Mouse (Mus musculus): Measurements from ENCODE around the gene Gimap1. TPM values are rescaled to one million over a fixed set of nuclear protein-coding genes. Genes with fewer than 3 reads are reported as not detected.

Gimap1 gene
- 4.1 and 4.5 TPM in 2 replicates for polyA plus RNA-seq (2014; fragmentation: Nextera tagmentation; extraction: Ambion mirVana)

GRCm38 (mm10) chr6:48738961-48739779 is at the start of gene Gimap1:
Gene Gimap1, plus strand, starts transcription at chr6:48739054.
- Histone ChIP-seq H3K4me3 (ENCODE audit: low read depth, low read length) (no peak within 1 kb of the TSS), H3K36me3 (ENCODE audit: control insufficient read depth, insufficient read depth, low read length) (no peaks in the 10 kb centered on the region), H3K9ac (ENCODE audit: low read length) (no peak within 1 kb of the TSS), H3K4me1 (ENCODE audit: control insufficient read depth, insufficient read depth, low read length) (no peaks in the 10 kb centered on the region), H3K9me3 (replicated peaks; ENCODE audit: control insufficient read depth, low read length) (no peaks in the 10 kb centered on the region), H3K27me3 (replicated peaks; ENCODE audit: control insufficient read depth, insufficient read depth, low read length) (peaks cover 21% of the 10 kb centered on the region), H3K27ac (ENCODE audit: low read depth, low read length) (no peak within 1 kb of the TSS), H3K4me2 (ENCODE audit: low read length) (no peak within 1 kb of the TSS)
- DNase-seq (ENCODE audit: low spot score) (no peak), ATAC-seq (no peak)
- WGBS, result 86% methylated on average over 15 of the region's 15 CpGs

GRCm38 (mm10) chr6:48689320-48689719 is 49.5 kb upstream of the Gimap1 start:
- Histone ChIP-seq H3K4me2 (ENCODE audit: low read length) (no peak overlapping the region), H3K27me3 (replicated peaks; ENCODE audit: control insufficient read depth, insufficient read depth, low read length) (no peaks in the 10 kb centered on the region), H3K9me3 (replicated peaks; ENCODE audit: control insufficient read depth, low read length) (no peaks in the 10 kb centered on the region), H3K36me3 (ENCODE audit: control insufficient read depth, insufficient read depth, low read length) (no peaks in the 10 kb centered on the region), H3K4me3 (ENCODE audit: low read depth, low read length) (no peak overlapping the region), H3K9ac (ENCODE audit: low read length) (no peak overlapping the region), H3K27ac (ENCODE audit: low read depth, low read length) (no peak overlapping the region), H3K4me1 (ENCODE audit: control insufficient read depth, insufficient read depth, low read length) (no peaks in the 10 kb centered on the region)
- ATAC-seq, result no peak
- WGBS, result 94% methylated on average over 2 of the region's 2 CpGs
- DNase-seq (ENCODE audit: low spot score), result no peak

GRCm38 (mm10) chr6:48692962-48693361 is 45.9 kb upstream of the Gimap1 start:
- Histone ChIP-seq H3K27me3 (replicated peaks; ENCODE audit: control insufficient read depth, insufficient read depth, low read length) (no peaks in the 10 kb centered on the region), H3K36me3 (ENCODE audit: control insufficient read depth, insufficient read depth, low read length) (no peaks in the 10 kb centered on the region), H3K4me2 (ENCODE audit: low read length) (no peak overlapping the region), H3K27ac (ENCODE audit: low read depth, low read length) (no peak overlapping the region), H3K4me1 (ENCODE audit: control insufficient read depth, insufficient read depth, low read length) (no peaks in the 10 kb centered on the region), H3K9ac (ENCODE audit: low read length) (no peak overlapping the region), H3K4me3 (ENCODE audit: low read depth, low read length) (no peak overlapping the region), H3K9me3 (replicated peaks; ENCODE audit: control insufficient read depth, low read length) (no peaks in the 10 kb centered on the region)
- DNase-seq (ENCODE audit: low spot score), result no peak
- ATAC-seq, result no peak
- WGBS, result 92% methylated on average over 6 of the region's 6 CpGs

GRCm38 (mm10) chr6:48696830-48697554 is 41.9 kb upstream of the Gimap1 start:
- Histone ChIP-seq H3K4me3 (ENCODE audit: low read depth, low read length) (no peak overlapping the region), H3K36me3 (ENCODE audit: control insufficient read depth, insufficient read depth, low read length) (no peaks in the 10 kb centered on the region), H3K9ac (ENCODE audit: low read length) (no peak overlapping the region), H3K27ac (ENCODE audit: low read depth, low read length) (no peak overlapping the region), H3K27me3 (replicated peaks; ENCODE audit: control insufficient read depth, insufficient read depth, low read length) (no peaks in the 10 kb centered on the region), H3K9me3 (replicated peaks; ENCODE audit: control insufficient read depth, low read length) (no peaks in the 10 kb centered on the region), H3K4me1 (ENCODE audit: control insufficient read depth, insufficient read depth, low read length) (no peaks in the 10 kb centered on the region), H3K4me2 (ENCODE audit: low read length) (no peak overlapping the region)
- 67% methylated on average over 4 of the region's 4 CpGs for WGBS
- DNase-seq (ENCODE audit: low spot score) (no peak), ATAC-seq (no peak)

GRCm38 (mm10) chr6:48697555-48697930 is 41.3 kb upstream of the Gimap1 start:
- no peaks in the 10 kb centered on the region for H3K9me3 ChIP-seq (replicated peaks; ENCODE audit: control insufficient read depth, low read length)
- H3K27ac ChIP-seq (ENCODE audit: low read depth, low read length), result no peak overlapping the region
- H3K27me3 ChIP-seq (replicated peaks; ENCODE audit: control insufficient read depth, insufficient read depth, low read length), result no peaks in the 10 kb centered on the region
- H3K36me3 ChIP-seq (ENCODE audit: control insufficient read depth, insufficient read depth, low read length), result no peaks in the 10 kb centered on the region
- DNase-seq (ENCODE audit: low spot score) (no peak), ATAC-seq (no peak)
- H3K4me3 ChIP-seq (ENCODE audit: low read depth, low read length), result no peak overlapping the region
- H3K4me1 ChIP-seq (ENCODE audit: control insufficient read depth, insufficient read depth, low read length), result no peaks in the 10 kb centered on the region
- WGBS, result 19% methylated on average over 1 of the region's 1 CpGs
- no peak overlapping the region for H3K9ac ChIP-seq (ENCODE audit: low read length)
- no peak overlapping the region for H3K4me2 ChIP-seq (ENCODE audit: low read length)

- no peaks in the 10 kb centered on the region for H3K36me3 ChIP-seq (ENCODE audit: control insufficient read depth, insufficient read depth, low read length)
- H3K9ac ChIP-seq (ENCODE audit: low read length), result no peak overlapping the region
- DNase-seq (ENCODE audit: low spot score) (no peak), ATAC-seq (no peak)
- H3K4me1 ChIP-seq (ENCODE audit: control insufficient read depth, insufficient read depth, low read length), result no peaks in the 10 kb centered on the region
- H3K27me3 ChIP-seq (replicated peaks; ENCODE audit: control insufficient read depth, insufficient read depth, low read length), result no peaks in the 10 kb centered on the region
- WGBS, result 79% methylated on average over 7 of the region's 7 CpGs
- H3K4me2 ChIP-seq (ENCODE audit: low read length), result no peak overlapping the region
- H3K27ac ChIP-seq (ENCODE audit: low read depth, low read length), result no peak overlapping the region
- no peak overlapping the region for H3K4me3 ChIP-seq (ENCODE audit: low read depth, low read length)
- no peaks in the 10 kb centered on the region for H3K9me3 ChIP-seq (replicated peaks; ENCODE audit: control insufficient read depth, low read length)
Observed at GRCm38 (mm10) chr6:48698066-48698856, 40.6 kb upstream of the Gimap1 start.

- no peak overlapping the region for H3K27ac ChIP-seq (ENCODE audit: low read depth, low read length)
- no peaks in the 10 kb centered on the region for H3K27me3 ChIP-seq (replicated peaks; ENCODE audit: control insufficient read depth, insufficient read depth, low read length)
- DNase-seq (ENCODE audit: low spot score) (no peak), ATAC-seq (no peak)
- H3K9ac ChIP-seq (ENCODE audit: low read length), result no peak overlapping the region
- no peaks in the 10 kb centered on the region for H3K9me3 ChIP-seq (replicated peaks; ENCODE audit: control insufficient read depth, low read length)
- no peaks in the 10 kb centered on the region for H3K4me1 ChIP-seq (ENCODE audit: control insufficient read depth, insufficient read depth, low read length)
- no peak overlapping the region for H3K4me3 ChIP-seq (ENCODE audit: low read depth, low read length)
- no peak overlapping the region for H3K4me2 ChIP-seq (ENCODE audit: low read length)
- WGBS, result 88% methylated on average over 3 of the region's 3 CpGs
- H3K36me3 ChIP-seq (ENCODE audit: control insufficient read depth, insufficient read depth, low read length), result no peaks in the 10 kb centered on the region
Observed at GRCm38 (mm10) chr6:48698888-48699287, 40.0 kb upstream of the Gimap1 start.

GRCm38 (mm10) chr6:48700251-48701075 is 38.4 kb upstream of the Gimap1 start:
- Histone ChIP-seq H3K4me1 (ENCODE audit: control insufficient read depth, insufficient read depth, low read length) (no peaks in the 10 kb centered on the region), H3K9ac (ENCODE audit: low read length) (no peak overlapping the region), H3K27ac (ENCODE audit: low read depth, low read length) (no peak overlapping the region), H3K27me3 (replicated peaks; ENCODE audit: control insufficient read depth, insufficient read depth, low read length) (no peaks in the 10 kb centered on the region), H3K9me3 (replicated peaks; ENCODE audit: control insufficient read depth, low read length) (no peaks in the 10 kb centered on the region), H3K4me2 (ENCODE audit: low read length) (no peak overlapping the region), H3K36me3 (ENCODE audit: control insufficient read depth, insufficient read depth, low read length) (no peaks in the 10 kb centered on the region), H3K4me3 (ENCODE audit: low read depth, low read length) (no peak overlapping the region)
- DNase-seq (ENCODE audit: low spot score) (no peak), ATAC-seq (no peak)
- 67% methylated on average over 5 of the region's 5 CpGs for WGBS
